Mouse (Mus musculus): ENCODE results near the gene Vamp1.
A peak's percentile ranks its signal among the peaks of the same experiment; 100 is the strongest.

Gene Vamp1

GRCm38 (mm10) chr6:125213129-125213528 is 2.2 kb upstream of the Vamp1 start:
- no peak for DNase-seq (ENCODE audit: low read depth, low spot score)

DNA sequence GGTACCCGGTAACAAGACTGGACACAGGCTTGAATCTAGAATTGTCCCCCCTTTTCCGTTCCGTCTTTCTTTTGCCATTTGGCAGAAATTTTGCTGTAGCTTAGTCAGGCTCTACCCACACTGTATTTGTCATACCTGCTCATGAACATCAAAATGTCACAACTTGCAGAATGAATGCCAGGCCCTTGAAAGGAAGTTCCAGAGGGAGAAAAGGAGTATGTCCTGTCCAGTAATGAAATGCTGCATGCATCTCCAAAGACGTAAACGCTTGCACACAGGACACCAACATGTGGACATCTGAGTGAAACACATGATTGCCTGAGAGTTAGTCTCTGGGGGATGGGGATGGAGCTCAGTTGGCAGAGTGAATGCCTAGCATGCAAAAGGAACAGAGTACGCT is 1.6 kb upstream of the Vamp1 start:
- no peak for DNase-seq (ENCODE audit: low read depth, low spot score)

DNA sequence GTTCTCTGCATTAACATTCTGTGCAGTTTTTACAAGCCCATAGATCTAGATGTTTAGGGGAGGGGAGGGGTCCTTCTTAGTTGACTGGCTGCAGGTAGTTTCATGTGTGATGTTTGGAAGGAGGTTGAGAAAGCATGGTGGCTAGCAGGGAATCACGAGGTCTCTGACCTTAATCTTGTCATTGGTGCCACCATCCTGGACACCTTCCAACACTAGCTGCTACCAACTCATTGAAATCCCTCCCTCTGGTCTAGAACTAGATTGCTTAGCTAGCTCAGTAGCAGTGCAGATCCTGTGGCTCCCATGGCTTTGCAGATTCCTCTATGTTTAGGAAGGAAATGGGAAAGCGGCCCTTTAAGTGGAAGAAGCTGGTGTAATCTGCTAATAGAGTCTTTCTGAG is 1.5 kb downstream of the Vamp1 start:
- DNase-seq (ENCODE audit: low read depth, low spot score): no peak

DNA sequence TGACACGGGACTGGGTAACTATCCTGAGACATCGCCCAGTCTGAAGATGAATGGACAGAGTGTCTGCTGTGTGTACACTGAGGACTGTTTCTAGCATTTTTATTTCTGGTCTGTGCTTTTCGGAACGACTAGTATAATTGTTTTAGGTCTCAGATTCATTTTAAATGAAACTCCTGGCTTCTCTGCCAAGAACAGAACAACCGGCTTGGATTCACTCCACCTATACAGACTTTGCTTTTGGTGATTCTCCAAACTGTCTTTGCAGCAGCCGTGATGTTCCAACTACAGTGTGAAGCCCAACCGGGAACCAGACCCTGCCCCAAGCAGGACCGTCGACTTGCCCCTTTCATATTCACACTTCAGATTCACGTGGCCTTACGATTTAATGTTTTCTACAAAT is 2.5 kb downstream of the Vamp1 start:
- no peak for DNase-seq (ENCODE audit: low read depth, low spot score)

GRCm38 (mm10) chr6:125218963-125219362 is 3.6 kb downstream of the Vamp1 start:
- DNase-seq (ENCODE audit: low read depth, low spot score): peak; percentile 51

DNA sequence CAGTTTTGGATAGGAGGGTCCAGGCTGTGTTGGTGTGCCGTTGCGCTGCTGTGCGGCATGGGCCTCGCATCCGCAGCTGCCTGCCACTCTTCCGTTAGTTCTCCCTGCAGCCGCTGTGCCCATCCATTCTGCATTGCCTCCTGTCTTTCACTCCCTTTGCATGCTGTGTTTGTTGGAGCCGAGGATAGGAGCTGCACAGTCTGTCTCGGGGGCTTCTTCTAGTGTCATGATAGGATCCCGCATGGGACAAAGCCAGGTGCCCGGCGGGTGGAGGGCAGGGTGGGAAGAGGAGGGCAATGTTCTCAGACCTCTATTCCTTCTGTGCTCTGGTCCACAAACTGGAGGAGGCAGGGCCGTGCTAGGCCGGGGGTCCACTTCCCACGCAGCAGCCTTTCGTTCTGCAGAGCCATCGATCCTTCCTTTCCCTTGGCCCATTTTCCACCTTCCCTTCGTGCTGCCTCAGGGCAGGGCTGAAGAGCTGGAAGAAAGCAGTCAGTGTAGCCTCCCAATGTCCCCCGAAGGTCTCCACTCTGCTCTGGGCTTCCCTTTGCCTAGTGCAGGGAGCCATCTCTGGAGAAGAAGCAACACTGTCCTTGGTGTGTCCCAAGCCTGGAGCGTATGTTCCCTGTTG is 5.9 kb downstream of the Vamp1 start:
- DNase-seq (ENCODE audit: low read depth, low spot score): no peak

- DNase-seq (ENCODE audit: low read depth, low spot score): no peak
These were observed 6.8 kb downstream of the Vamp1 start for GRCm38 (mm10) chr6:125222146-125222545.

DNA sequence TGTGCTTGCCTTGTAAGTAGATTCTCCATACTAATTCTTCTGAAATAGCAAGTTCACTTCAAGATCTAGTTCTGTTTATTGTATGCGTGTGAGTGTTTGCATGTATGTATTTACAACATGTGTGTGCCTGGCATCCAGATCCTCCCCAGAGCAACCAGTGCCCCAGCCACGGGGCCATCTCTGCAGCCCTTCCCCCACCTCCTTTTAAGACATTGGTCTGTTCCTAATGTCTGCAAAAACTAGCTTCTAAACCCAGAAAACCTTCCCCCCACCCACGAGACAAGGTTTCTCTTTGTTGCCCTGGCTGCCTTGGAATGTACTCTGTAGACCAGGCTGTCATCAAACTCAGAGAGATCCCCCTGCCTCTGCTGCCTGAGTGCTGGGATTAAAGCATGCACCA is 7.2 kb downstream of the Vamp1 start:
- no peak for DNase-seq (ENCODE audit: low read depth, low spot score)

GRCm38 (mm10) chr6:125225518-125226115 is 10.3 kb downstream of the Vamp1 start:
- no peak for DNase-seq (ENCODE audit: low read depth, low spot score)

GRCm38 (mm10) chr6:125230571-125230970 is 15.2 kb downstream of the Vamp1 start:
- DNase-seq (ENCODE audit: low read depth, low spot score): no peak

DNA sequence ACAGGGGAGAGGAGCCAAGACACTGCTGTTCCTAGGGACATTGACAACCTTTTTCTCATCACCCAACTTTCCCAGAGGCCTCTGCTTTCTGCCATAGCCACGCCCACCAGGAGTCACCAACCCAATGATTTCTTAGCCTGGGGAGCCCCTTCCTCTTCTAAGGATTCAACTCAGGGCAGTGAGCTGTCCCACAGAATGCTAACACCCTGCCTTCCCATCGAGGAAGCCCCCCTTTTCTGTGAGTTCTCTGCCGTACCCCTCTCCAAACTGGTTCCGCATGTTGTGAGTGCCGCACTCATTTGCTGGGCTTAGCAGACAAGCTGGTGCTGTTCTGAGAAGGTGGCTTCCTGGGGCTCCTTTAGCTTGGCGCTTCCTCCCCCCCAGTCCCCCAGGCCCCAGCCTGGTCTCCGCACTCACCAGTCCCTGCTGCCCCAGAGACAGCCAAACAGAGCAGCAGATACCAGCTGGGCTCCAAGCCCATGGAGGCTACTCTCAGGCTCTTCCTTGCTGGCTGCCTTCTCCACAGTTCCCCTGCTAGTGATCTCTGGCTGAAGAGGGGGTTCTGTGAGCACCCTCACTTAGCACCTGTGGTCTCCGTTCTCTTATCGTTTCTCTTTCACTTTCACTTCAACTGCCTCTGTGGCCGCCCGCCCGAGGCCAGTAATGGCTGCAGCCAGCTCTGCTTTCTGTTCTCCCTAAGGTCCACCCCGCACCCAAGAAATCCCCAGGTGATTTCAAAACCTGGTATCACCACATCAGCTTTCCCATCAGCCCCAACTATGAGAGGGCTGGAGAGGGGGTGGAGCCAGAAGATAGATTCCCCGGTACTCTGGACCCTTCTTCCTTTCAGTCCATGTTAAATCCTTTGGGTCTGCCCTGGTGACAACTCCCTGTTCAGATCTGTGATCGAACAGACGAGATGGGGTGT is 16.0 kb downstream of the Vamp1 start, which contains the start of gene Tapbpl:
Tapbpl (minus strand) TSS at position 744 of the 928 bp plus-strand sequence.
- no peak for DNase-seq (ENCODE audit: low read depth, low spot score)

- no peak for DNase-seq (ENCODE audit: low read depth, low spot score)
These were observed 16.7 kb downstream of the Vamp1 start for GRCm38 (mm10) chr6:125232045-125232437.

DNA sequence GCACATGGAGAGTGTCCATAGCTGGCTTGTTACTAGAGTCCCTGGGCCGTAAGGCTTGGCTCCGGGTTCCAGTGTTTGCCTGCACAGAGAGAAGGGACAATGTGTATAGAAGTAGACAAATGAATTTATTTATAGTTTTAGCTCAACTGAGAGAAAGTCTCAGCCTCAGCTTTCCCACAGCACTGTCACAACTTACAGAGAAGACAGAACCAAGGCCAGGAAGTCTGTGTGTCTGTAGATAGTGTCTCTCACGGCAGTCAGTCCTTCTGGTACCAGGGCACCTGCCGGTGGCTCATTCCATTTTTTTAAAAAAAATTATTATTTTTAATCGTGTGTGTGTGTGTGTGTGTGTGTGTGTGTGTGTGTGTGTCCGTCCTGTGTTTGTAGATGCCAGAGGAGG is 17.2 kb downstream of the Vamp1 start:
- DNase-seq (ENCODE audit: low read depth, low spot score): no peak

DNA sequence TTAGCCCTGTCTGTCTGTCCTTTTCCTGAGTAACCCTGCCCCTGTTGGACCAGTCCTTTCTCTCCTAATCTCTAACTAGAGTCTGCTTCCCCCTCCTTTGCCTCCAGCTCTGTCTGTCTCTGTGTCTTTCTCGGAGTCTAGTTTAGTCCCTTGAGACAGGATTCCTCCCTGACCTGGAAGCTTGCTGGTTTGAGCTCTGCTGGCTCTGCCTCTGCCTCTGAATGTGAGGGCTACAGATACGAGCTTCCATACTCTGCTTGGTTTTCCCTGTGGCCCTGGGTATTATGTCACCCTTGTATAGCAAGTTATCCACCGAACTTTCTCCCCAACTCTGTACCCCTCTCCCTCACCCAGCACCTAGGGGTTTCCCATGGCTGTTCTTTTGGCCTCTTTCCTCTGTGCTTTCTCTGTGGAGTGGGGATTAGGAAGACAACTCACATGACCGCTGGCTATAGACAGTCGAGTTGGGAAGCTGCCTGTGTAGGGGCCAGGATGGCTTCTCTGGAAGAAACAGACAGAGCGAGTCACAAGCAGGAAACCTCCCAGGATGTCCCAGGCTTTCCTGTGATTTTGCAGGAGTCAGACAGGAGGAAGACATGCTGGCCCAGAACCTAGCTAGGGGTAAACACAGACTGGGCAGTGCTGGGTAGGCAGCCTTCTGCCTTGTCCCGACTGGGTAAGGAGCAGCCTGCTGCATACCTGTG is 18.6 kb downstream of the Vamp1 start:
- no peak for DNase-seq (ENCODE audit: low read depth, low spot score)

- DNase-seq (ENCODE audit: low read depth, low spot score): no peak
These were observed 19.1 kb downstream of the Vamp1 start for GRCm38 (mm10) chr6:125234520-125234828.

- no peak for DNase-seq (ENCODE audit: low read depth, low spot score)
These were observed 21.0 kb downstream of the Vamp1 start for GRCm38 (mm10) chr6:125236341-125236740.

DNA sequence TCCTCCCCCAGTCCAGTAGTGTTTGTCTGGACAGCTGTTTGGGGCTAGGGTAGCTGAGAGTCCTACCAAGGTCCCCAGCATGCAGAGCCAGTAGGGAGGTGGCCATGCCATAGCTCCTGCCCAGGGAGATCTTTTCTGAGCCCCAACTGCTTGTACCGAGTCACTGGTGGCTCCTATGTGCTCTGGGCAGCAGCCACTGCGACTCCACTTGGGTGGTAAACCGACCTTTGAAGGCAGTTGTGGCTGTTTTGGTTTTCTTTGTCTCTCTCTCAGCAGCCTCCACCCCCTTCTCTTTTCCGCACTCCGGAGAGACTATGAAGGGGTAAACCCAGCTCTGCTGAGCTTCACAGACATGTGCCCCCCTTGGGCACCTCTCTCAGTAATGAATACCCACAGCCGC is 21.4 kb downstream of the Vamp1 start, which contains the start of gene Cd27:
Cd27 (minus strand) TSS at position 229 of the 400 bp plus-strand sequence.
- DNase-seq (ENCODE audit: low read depth, low spot score): no peak

GRCm38 (mm10) chr6:125237421-125237820 is 22.1 kb downstream of the Vamp1 start:
- no peak for DNase-seq (ENCODE audit: low read depth, low spot score)

- no peak for DNase-seq (ENCODE audit: low read depth, low spot score)
These were observed 23.0 kb downstream of the Vamp1 start for GRCm38 (mm10) chr6:125238396-125238795.

DNA sequence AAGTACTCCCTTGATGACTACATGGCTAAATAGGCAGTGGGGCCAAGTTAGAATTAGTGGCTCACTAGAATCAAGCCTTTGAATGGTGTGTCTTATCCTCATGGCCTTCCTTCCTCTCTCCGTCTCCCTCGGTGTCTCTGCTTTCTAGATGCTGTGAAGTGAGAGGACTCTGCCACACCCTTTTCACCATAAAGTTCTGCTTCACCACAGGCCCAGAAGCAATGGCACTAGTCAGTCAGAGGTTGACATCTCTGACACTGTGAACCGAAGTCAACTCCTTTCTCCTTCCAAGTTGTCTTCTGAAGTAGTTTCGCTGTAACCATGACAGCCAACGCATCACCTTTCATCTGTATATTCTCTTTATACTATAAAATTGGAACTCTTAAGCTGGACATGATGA is 24.2 kb downstream of the Vamp1 start:
- no peak for DNase-seq (ENCODE audit: low read depth, low spot score)

- no peak for DNase-seq (ENCODE audit: low read depth, low spot score)
These were observed 25.3 kb downstream of the Vamp1 start for GRCm38 (mm10) chr6:125240617-125241016.

DNA sequence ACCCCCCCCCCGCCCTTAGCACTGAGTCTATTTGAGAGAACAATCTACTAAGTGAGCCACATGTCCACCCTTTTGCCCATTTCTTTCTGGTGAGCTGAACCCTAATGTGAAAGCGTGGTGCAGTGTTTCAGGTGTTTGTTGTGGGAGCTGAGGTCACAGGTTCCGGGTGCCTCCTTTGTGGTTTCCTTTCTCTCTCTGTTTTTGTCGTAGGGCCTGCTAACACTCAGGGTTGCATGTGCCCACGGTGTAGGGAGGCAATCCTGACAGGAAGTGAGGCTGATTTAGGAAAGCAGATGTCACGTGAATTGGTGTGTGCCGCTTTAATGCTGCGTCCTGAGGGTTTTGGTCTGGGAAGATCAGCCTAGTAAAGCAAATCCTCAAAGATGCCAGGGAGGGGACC is 26.2 kb downstream of the Vamp1 start:
- DNase-seq (ENCODE audit: low read depth, low spot score): no peak
